Mouse (Mus musculus) forebrain, embryonic 12.5 days (tissue): ENCODE data around the gene Vmn2r99. TPM values are rescaled to one million over a fixed set of nuclear protein-coding genes. Genes with fewer than 3 reads are reported as not detected.

Experiments used
- ATAC-seq: fragments of 200-750 bp; cut with Nextera tagmentation; 2 replicates; pipeline ENCODE4 v1.8.0; 2017; ENCODE audit warnings: moderate TSS enrichment; ENCODE audit not compliant: low FRiP score
- H3K27ac ChIP-seq: fragments of 300-500 bp; sonication (generic); 2 replicates; pipeline ENCODE4 v1.5.1; 2016; ENCODE audit warnings: mild to moderate bottlenecking
- H3K27me3 ChIP-seq: fragments of 300-500 bp; sonication (generic); 2 replicates; pipeline ENCODE4 v1.6.1; 2016; ENCODE audit warnings: mild to moderate bottlenecking
- H3K36me3 ChIP-seq: fragments of 300-500 bp; sonication (generic); replicated peaks from 2 replicates; pipeline ENCODE4 v1.6.1; 2016; ENCODE audit warnings: mild to moderate bottlenecking
- H3K4me1 ChIP-seq: fragments of 300-500 bp; sonication (generic); 2 replicates; pipeline ENCODE4 v1.6.1; 2016
- H3K4me2 ChIP-seq: fragments of 300-500 bp; sonication (generic); 2 replicates; pipeline ENCODE4 v1.6.1; 2016; ENCODE audit warnings: mild to moderate bottlenecking, moderate library complexity
- H3K4me3 ChIP-seq: fragments of 300-500 bp; sonication (generic); replicated peaks from 2 replicates; pipeline ENCODE4 v1.5.1; 2016; ENCODE audit warnings: mild to moderate bottlenecking
- H3K9ac ChIP-seq: fragments of 300-500 bp; sonication (generic); 2 replicates; pipeline ENCODE4 v1.6.1; 2016; ENCODE audit warnings: mild to moderate bottlenecking
- H3K9me3 ChIP-seq: fragments of 300-500 bp; sonication (generic); 2 replicates; pipeline ENCODE4 v1.6.1; 2016
- WGBS: fragments of 180-500 bp; shearing (Covaris S2); methylation state at CpG from one replicate; pipeline ENCODE4 v1.1.7; 2016; 5-methylcytosine and 5-hydroxymethylcytosine counted together
- polyA plus RNA-seq: library from polyadenylated mRNA; unstranded; fragments of >200 nt; fragmentation: Nextera tagmentation; extraction: Ambion mirVana; gene quantifications from 2 replicates; pipeline ENCODE4 v1.2.1, GENCODE M21; 2016

Gene Vmn2r99
- polyA plus RNA-seq: not detected in 2 replicates

GRCm38 (mm10) chr17:19361649-19362048 lies at the start of gene Vmn2r99:
Gene Vmn2r99 (plus strand): TSS chr17:19361949.
- 0 out of 2 replicates have a peak, but pooled peaks cover 2% of the 10 kb centered on the region for H3K9me3 ChIP-seq
- no peak for ATAC-seq
- H3K9ac ChIP-seq: no peak within 1 kb of the TSS
- no peak within 1 kb of the TSS for H3K27ac ChIP-seq
- no peaks in the 10 kb centered on the region for H3K4me1 ChIP-seq
- H3K27me3 ChIP-seq: no peaks in the 10 kb centered on the region
- H3K4me2 ChIP-seq: no peak within 1 kb of the TSS
- no peak within 1 kb of the TSS for H3K4me3 ChIP-seq
- no peaks in the 10 kb centered on the region for H3K36me3 ChIP-seq

- peaks cover 37% of the 10 kb centered on the region; the same call in 1 of the 2 replicates for H3K9me3 ChIP-seq
- no peak overlapping the region for H3K4me2 ChIP-seq
- no peak overlapping the region for H3K9ac ChIP-seq
- no peaks in the 10 kb centered on the region for H3K4me1 ChIP-seq
- no peak overlapping the region for H3K4me3 ChIP-seq
- no peak overlapping the region for H3K27ac ChIP-seq
- H3K36me3 ChIP-seq: no peaks in the 10 kb centered on the region
- WGBS: 91% methylated on average over 3 of the region's 3 CpGs
- H3K27me3 ChIP-seq: no peaks in the 10 kb centered on the region
- no peak for ATAC-seq
These were observed 75.9 kb downstream of the Vmn2r99 start for GRCm38 (mm10) chr17:19437623-19438022.

- Histone ChIP-seq H3K4me2 (no peak overlapping the region), H3K27me3 (no peaks in the 10 kb centered on the region), H3K36me3 (no peaks in the 10 kb centered on the region), H3K9me3 (0 out of 2 replicates have a peak, but pooled peaks cover 12% of the 10 kb centered on the region), H3K27ac (no peak overlapping the region), H3K4me3 (no peak overlapping the region), H3K4me1 (no peaks in the 10 kb centered on the region), H3K9ac (no peak overlapping the region)
- ATAC-seq: no peak
- 92% methylated on average over 1 of the region's 1 CpGs for WGBS
These were observed 83.2 kb downstream of the Vmn2r99 start for GRCm38 (mm10) chr17:19444932-19445331.

Other genes with a start within 250 kb of the Vmn2r99 start
- gene Vmn2r100, start 142.8 kb downstream of the Vmn2r99 start, polyA plus RNA-seq: not detected in 2 replicates
- not detected in 2 replicates for gene Vmn2r101, start 215.3 kb downstream of the Vmn2r99 start, polyA plus RNA-seq